Mouse (Mus musculus) midbrain, embryonic 12.5 days (tissue): ENCODE measurements around the gene Tmem95. TPM values are rescaled to one million over a fixed set of nuclear protein-coding genes. Genes with fewer than 3 reads are reported as not detected.
"Not testable (repeated sequence)": the region's sequence is repeated elsewhere in the genome, so short reads cannot be mapped to it uniquely, and the experiment has no call there.

Source experiments
- ATAC-seq: fragments of 200-750 bp; cut with Nextera tagmentation; 2 replicates; pipeline ENCODE4 v1.8.0; 2017; ENCODE audit warnings: low read depth, moderate TSS enrichment, moderate library complexity; ENCODE audit not compliant: low FRiP score
- H3K27ac ChIP-seq: fragments of 300-500 bp; sonication (generic); replicated peaks from 2 replicates; pipeline ENCODE4 v1.5.1; 2016; ENCODE audit warnings: mild to moderate bottlenecking
- H3K27me3 ChIP-seq: fragments of 300-500 bp; sonication (generic); 2 replicates; pipeline ENCODE4 v1.6.1; 2016; ENCODE audit warnings: mild to moderate bottlenecking
- H3K36me3 ChIP-seq: fragments of 300-500 bp; sonication (generic); 2 replicates; pipeline ENCODE4 v1.6.1; 2016
- H3K4me1 ChIP-seq: fragments of 300-500 bp; sonication (generic); 2 replicates; pipeline ENCODE4 v1.6.1; 2016
- H3K4me2 ChIP-seq: fragments of 300-500 bp; sonication (generic); replicated peaks from 2 replicates; pipeline ENCODE4 v1.6.1; 2016; ENCODE audit warnings: mild to moderate bottlenecking, moderate library complexity
- H3K4me3 ChIP-seq: fragments of 300-500 bp; sonication (generic); 2 replicates; pipeline ENCODE4 v1.5.1; 2016; ENCODE audit warnings: mild to moderate bottlenecking
- H3K9ac ChIP-seq: fragments of 300-500 bp; sonication (generic); replicated peaks from 2 replicates; pipeline ENCODE4 v1.6.1; 2016; ENCODE audit warnings: mild to moderate bottlenecking, moderate library complexity
- H3K9me3 ChIP-seq: fragments of 300-500 bp; sonication (generic); 2 replicates; pipeline ENCODE4 v1.6.1; 2016; ENCODE audit warnings: mild to moderate bottlenecking
- WGBS: fragments of 180-500 bp; shearing (Covaris S2); methylation state at CpG from one replicate; pipeline ENCODE4 v1.1.7; 2016; 5-methylcytosine and 5-hydroxymethylcytosine counted together
- polyA plus RNA-seq: library from polyadenylated mRNA; unstranded; fragments of >200 nt; fragmentation: Nextera tagmentation; extraction: Ambion mirVana; gene quantifications from 2 replicates; pipeline ENCODE4 v1.2.1, GENCODE M21; 2016

Gene Tmem95
- polyA plus RNA-seq, 1 experiment from 2014 or later = not detected

DNA sequence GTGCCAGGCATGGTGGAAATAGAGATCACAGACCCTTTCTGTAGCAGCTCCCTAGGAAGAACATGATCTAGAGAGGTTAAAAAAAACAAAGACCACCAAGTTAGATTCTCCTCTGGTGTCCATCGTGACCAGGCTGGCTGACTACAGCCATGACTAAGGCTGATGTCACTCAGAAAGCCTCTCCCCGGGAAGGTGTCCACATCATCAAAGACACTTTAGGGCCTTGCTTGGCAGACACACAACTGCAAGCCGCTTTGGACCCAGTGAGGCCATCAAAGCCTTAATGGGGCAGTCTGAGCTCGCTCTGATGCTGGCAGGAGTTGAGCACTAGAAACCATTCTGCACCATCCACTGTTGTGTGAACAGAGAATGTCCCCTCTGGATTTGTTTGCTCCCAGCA is 5.4 kb downstream of the Tmem95 start:
- Histone ChIP-seq H3K27me3 (no peaks in the 10 kb centered on the region), H3K9me3 (no peaks in the 10 kb centered on the region), H3K4me2 (no peak overlapping the region), H3K4me3 (no peak overlapping the region), H3K4me1 (peaks cover 5% of the 10 kb centered on the region), H3K27ac (no peak overlapping the region), H3K36me3 (no peaks in the 10 kb centered on the region), H3K9ac (no peak overlapping the region)
- no peak for ATAC-seq
- WGBS = 87% methylated on average over 4 of the region's 4 CpGs

GRCm38 (mm10) chr11:69871822-69872221 is 6.0 kb downstream of the Tmem95 start:
- H3K9me3 ChIP-seq = no peaks in the 10 kb centered on the region
- H3K36me3 ChIP-seq = no peaks in the 10 kb centered on the region
- 86% methylated on average over 7 of the region's 7 CpGs for WGBS
- no peak overlapping the region for H3K27ac ChIP-seq
- H3K4me2 ChIP-seq = no peak overlapping the region
- no peak overlapping the region for H3K9ac ChIP-seq
- no peak for ATAC-seq
- H3K27me3 ChIP-seq = no peaks in the 10 kb centered on the region
- H3K4me3 ChIP-seq = no peak overlapping the region
- H3K4me1 ChIP-seq = no peaks in the 10 kb centered on the region

DNA sequence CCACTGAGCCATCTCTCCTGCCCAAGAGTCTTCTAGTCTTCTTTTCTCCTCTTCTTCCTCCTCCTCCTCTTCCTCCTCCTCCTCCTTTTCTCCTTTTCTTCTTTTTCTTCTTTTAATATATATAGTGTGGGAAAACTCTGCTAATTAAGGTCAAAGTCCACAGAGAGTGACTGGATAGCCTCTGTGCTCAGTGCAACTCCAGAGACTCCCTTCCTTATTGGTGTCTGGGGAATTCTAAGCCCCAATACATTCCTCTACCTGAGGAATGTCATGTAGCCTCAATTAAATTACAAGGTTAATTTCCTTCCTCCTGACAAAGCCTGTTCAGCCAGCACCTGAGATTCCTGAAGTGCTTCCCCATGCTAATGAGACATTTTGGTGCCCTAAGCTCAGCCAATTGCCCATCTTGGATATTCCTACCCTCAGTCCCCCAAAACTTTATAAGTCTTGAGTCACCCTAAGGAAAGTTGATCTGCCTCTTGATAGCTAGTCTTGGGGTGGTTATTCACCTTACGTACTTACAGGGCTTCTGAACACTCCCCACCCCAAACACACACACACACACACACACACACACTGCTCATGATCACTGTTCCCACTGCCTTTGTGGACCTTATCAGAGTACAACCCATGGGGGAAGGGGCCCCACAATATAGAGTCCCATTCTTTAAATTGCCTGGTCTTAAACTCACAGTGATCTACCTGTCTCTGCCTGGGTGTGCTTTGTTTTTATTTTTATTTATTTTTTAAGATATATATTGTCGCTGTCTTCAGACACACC is 7.3 kb downstream of the Tmem95 start:
- WGBS = 90% methylated on average over 2 of the region's 2 CpGs
- Histone ChIP-seq H3K4me1 (no peaks in the 10 kb centered on the region; the same call in 1 of the 2 replicates), H3K9ac (no peak overlapping the region), H3K4me3 (no peak overlapping the region), H3K27ac (no peak overlapping the region), H3K36me3 (no peaks in the 10 kb centered on the region), H3K9me3 (no peaks in the 10 kb centered on the region), H3K27me3 (no peaks in the 10 kb centered on the region), H3K4me2 (no peak overlapping the region)
- ATAC-seq = no peak

GRCm38 (mm10) chr11:69867335-69867734 is 10.5 kb downstream of the Tmem95 start:
- no peak overlapping the region for H3K4me3 ChIP-seq
- H3K27me3 ChIP-seq = no peaks in the 10 kb centered on the region
- 75% methylated on average over 9 of the region's 9 CpGs for WGBS
- H3K9ac ChIP-seq = no peak overlapping the region
- no peak overlapping the region for H3K4me2 ChIP-seq
- no peak for ATAC-seq
- no peaks in the 10 kb centered on the region; the same call in 1 of the 2 replicates for H3K4me1 ChIP-seq
- H3K27ac ChIP-seq = no peak overlapping the region
- no peaks in the 10 kb centered on the region for H3K9me3 ChIP-seq
- H3K36me3 ChIP-seq = no peaks in the 10 kb centered on the region

DNA sequence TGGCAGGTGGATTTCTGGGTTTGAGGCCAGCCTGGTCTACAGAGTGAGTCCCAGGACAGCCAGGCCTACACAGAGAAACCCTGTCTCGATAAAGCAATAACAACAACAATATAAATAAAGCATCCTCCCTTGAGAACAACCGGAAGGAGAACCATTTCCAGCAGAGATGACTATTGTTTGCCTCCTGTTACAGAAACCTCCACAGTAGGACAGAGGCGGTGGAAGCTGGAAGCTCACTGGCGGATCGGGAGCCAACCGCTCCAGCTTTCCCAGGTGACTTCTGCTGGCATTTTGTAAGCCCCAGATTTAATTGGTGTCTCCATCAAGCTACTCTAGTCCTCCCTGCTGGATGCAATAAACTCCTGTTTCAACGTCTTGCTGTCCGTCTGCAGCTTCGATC is 12.3 kb downstream of the Tmem95 start:
- H3K4me2 ChIP-seq = no peak overlapping the region
- H3K27ac ChIP-seq = no peak overlapping the region
- H3K4me3 ChIP-seq = no peak overlapping the region
- no peak for ATAC-seq
- H3K9ac ChIP-seq = no peak overlapping the region
- H3K4me1 ChIP-seq = no peaks in the 10 kb centered on the region; the same call in 1 of the 2 replicates
- no peaks in the 10 kb centered on the region for H3K36me3 ChIP-seq
- WGBS = 87% methylated on average over 9 of the region's 9 CpGs
- H3K9me3 ChIP-seq = no peaks in the 10 kb centered on the region
- no peaks in the 10 kb centered on the region for H3K27me3 ChIP-seq

GRCm38 (mm10) chr11:69864138-69864860 is 13.5 kb downstream of the Tmem95 start:
- no peak overlapping the region for H3K4me3 ChIP-seq
- ATAC-seq = no peak
- no peak overlapping the region for H3K4me2 ChIP-seq
- H3K4me1 ChIP-seq = no peaks in the 10 kb centered on the region; the same call in 1 of the 2 replicates
- H3K27me3 ChIP-seq = peaks cover 8% of the 10 kb centered on the region
- H3K27ac ChIP-seq = no peak overlapping the region
- no peak overlapping the region for H3K9ac ChIP-seq
- 59% methylated on average over 8 of the region's 8 CpGs for WGBS
- no peaks in the 10 kb centered on the region for H3K9me3 ChIP-seq
- no peaks in the 10 kb centered on the region for H3K36me3 ChIP-seq

GRCm38 (mm10) chr11:69863729-69864128 is 14.1 kb downstream of the Tmem95 start:
- H3K9ac ChIP-seq, H3K36me3 ChIP-seq, H3K27ac ChIP-seq, H3K4me3 ChIP-seq, H3K4me2 ChIP-seq, ATAC-seq, H3K9me3 ChIP-seq, H3K4me1 ChIP-seq: not testable (repeated sequence)
- peaks cover 14% of the 10 kb centered on the region for H3K27me3 ChIP-seq
- 83% methylated on average over 3 of the region's 3 CpGs for WGBS

GRCm38 (mm10) chr11:69858113-69858998 is 19.5 kb downstream of the Tmem95 start, which contains the start of gene Tnk1:
Gene Tnk1, minus strand, starts transcription at chr11:69858730.
- Histone ChIP-seq H3K27me3 (peaks cover 31% of the 10 kb centered on the region), H3K27ac (no peak within 1 kb of the TSS), H3K4me2 (no peak within 1 kb of the TSS), H3K4me1 (0 out of 2 replicates have a peak, but pooled peaks cover 2% of the 10 kb centered on the region), H3K36me3 (no peaks in the 10 kb centered on the region), H3K9me3 (no peaks in the 10 kb centered on the region), H3K9ac (no peak within 1 kb of the TSS), H3K4me3 (no peak within 1 kb of the TSS)
- 23% methylated on average over 30 of the region's 30 CpGs for WGBS
- ATAC-seq = no peak

GRCm38 (mm10) chr11:69855347-69855746 is 22.5 kb downstream of the Tmem95 start:
- no peak overlapping the region for H3K27ac ChIP-seq
- H3K36me3 ChIP-seq = peaks cover 19% of the 10 kb centered on the region
- H3K27me3 ChIP-seq = peaks cover 31% of the 10 kb centered on the region
- ATAC-seq = peak; percentile 78
- 0 out of 2 replicates have a peak overlapping the region, but pooled peaks have one; percentile 5 for H3K4me3 ChIP-seq
- H3K4me1 ChIP-seq = 0 out of 2 replicates have a peak, but pooled peaks cover 5% of the 10 kb centered on the region
- no peak overlapping the region for H3K4me2 ChIP-seq
- no peaks in the 10 kb centered on the region for H3K9me3 ChIP-seq
- WGBS = 16% methylated on average over 16 of the region's 16 CpGs
- no peak overlapping the region for H3K9ac ChIP-seq

- Histone ChIP-seq H3K27me3 (peaks cover 27% of the 10 kb centered on the region), H3K4me2 (no peak overlapping the region), H3K4me3 (no peak overlapping the region), H3K9ac (no peak overlapping the region), H3K27ac (0 out of 2 replicates have a peak overlapping the region, but pooled peaks have one; percentile 35), H3K4me1 (0 out of 2 replicates have a peak, but pooled peaks cover 7% of the 10 kb centered on the region), H3K36me3 (peaks cover 26% of the 10 kb centered on the region), H3K9me3 (no peaks in the 10 kb centered on the region)
- 87% methylated on average over 10 of the region's 10 CpGs for WGBS
- ATAC-seq = no peak
Measured at GRCm38 (mm10) chr11:69854680-69855079, 23.1 kb downstream of the Tmem95 start.

DNA sequence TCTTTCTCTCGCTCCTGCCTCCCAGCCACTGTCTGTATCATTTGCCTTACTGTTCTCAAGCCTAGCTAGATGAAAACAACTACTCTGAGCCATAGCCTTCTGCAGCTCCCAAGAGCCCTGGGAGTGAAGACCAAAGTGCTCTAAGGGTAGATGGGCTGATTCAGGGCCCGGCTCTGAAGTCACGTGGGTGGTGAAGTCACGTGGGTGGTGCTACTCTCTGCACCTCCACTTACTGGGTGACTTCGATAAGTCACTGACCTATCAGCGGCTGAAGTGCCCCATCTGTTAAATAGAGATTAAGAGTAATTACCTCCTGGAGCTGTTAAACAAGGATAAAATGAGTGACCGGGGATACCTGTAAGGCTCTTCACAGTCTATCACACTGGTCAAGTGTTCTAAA is 23.8 kb downstream of the Tmem95 start:
- H3K9me3 ChIP-seq = no peaks in the 10 kb centered on the region
- no peak overlapping the region for H3K4me2 ChIP-seq
- ATAC-seq = no peak
- no peak overlapping the region for H3K9ac ChIP-seq
- H3K27me3 ChIP-seq = peaks cover 20% of the 10 kb centered on the region
- WGBS = 80% methylated on average over 7 of the region's 7 CpGs
- H3K36me3 ChIP-seq = peaks cover 33% of the 10 kb centered on the region
- H3K4me3 ChIP-seq = no peak overlapping the region
- H3K4me1 ChIP-seq = 0 out of 2 replicates have a peak, but pooled peaks cover 7% of the 10 kb centered on the region
- H3K27ac ChIP-seq = 0 out of 2 replicates have a peak overlapping the region, but pooled peaks have one; percentile 2
